Mouse (Mus musculus) megakaryocyte, embryonic 14.5 days (primary cell): ENCODE measurements around the gene Tll2.

Experiments used
- FLI1 ChIP-seq: IDR thresholded peaks from 2 replicates; pipeline ENCODE4 v1.6.1; 2012; ENCODE audit warnings: low read length, inconsistent platforms, mixed read lengths
- GATA1 ChIP-seq: IDR thresholded peaks from 3 replicates; pipeline ENCODE4 v1.6.1; 2012; ENCODE audit warnings: mixed read lengths, low read length, inconsistent platforms, borderline replicate concordance

DNA sequence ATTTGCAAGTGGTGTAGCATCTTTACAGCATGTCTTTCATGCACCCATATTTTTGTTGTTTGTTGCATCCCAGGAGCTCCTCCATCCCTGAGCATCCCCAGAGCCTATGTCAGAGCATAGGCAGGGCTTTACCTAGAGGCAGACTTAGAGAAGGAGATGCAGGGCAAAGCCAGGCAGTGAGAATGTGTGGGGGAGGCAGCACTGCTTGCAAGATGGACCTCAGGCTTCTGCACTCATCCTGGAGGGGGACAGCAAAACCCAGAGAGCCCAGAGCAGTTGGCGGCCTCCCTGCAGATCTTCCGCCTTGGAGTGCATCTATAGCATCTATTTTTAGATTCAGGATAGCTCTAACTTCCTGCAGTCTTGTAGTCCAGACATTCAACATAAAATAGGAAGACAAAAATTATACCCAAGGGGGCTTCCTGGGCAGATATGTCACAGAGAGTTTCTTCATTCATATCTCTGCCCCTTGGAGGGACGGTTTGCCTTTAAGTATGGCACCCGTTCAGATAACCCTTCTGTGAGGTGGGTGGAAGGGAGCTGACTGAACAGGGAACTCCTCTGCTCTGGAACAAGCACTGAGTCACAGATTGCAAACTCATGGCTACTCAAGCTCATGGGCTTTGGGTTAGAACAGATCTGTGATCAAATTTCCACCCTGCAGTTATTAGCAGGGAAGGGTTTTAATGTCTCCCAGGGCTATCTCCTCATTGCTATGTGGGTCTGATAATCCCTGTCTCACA is 170.7 kb downstream of the Tll2 start:
- TF ChIP-seq GATA1 (no peak), FLI1 (no peak)
